In genomic region chr2:92456970-92457530, GRCm38 (mm10) we compare ENCODE assay signal across 8 mouse cellular contexts. TPM values are rescaled to one million over a fixed set of nuclear protein-coding genes. Genes with fewer than 3 reads are reported as not detected.
DNase-seq lines count a peak whose midpoint lies in the region; ATAC-seq and TF ChIP-seq lines count a peak whose summit lies in the region.

No protein-coding gene starts in this region.

- 66% methylated on average over 8 of the region's 8 CpGs for WGBS in liver, embryonic 11.5 days
- WGBS in midbrain, postnatal 0 days, result 67% methylated on average over 8 of the region's 8 CpGs

- H3K4me1 ChIP-seq in liver, embryonic 11.5 days (replicated peaks; ENCODE audit: control insufficient read depth, insufficient read depth, low read length), result peaks cover 34% of the 10 kb centered on the region
- H3K4me1 ChIP-seq in midbrain, postnatal 0 days (ENCODE audit: insufficient read depth, low read length), result peaks cover 22% of the 10 kb centered on the region

- no peaks in the 10 kb centered on the region for H3K9me3 ChIP-seq in liver, embryonic 11.5 days (ENCODE audit: control insufficient read depth, low read length)
- no peaks in the 10 kb centered on the region for H3K9me3 ChIP-seq in midbrain, postnatal 0 days (ENCODE audit: low read length)

- 0 out of 2 replicates have a peak overlapping the region, but pooled peaks have one; percentile 7 for H3K9ac ChIP-seq in liver, embryonic 11.5 days (ENCODE audit: low read depth, low read length)
- H3K9ac ChIP-seq in midbrain, postnatal 0 days (replicated peaks; ENCODE audit: low read length, poor library complexity, severe bottlenecking), result peak overlapping the region; percentile 24; the same call in 1 of the 2 replicates

- H3K36me3 ChIP-seq in liver, embryonic 11.5 days (ENCODE audit: control insufficient read depth, insufficient read depth, low read length), result peaks cover 5% of the 10 kb centered on the region; the same call in 1 of the 2 replicates
- H3K36me3 ChIP-seq in midbrain, postnatal 0 days (ENCODE audit: insufficient read depth, low read length), result peaks cover 18% of the 10 kb centered on the region

- H3K27me3 ChIP-seq in liver, embryonic 11.5 days (replicated peaks; ENCODE audit: control insufficient read depth, insufficient read depth, low read length), result peaks cover 7% of the 10 kb centered on the region; the same call in 1 of the 2 replicates
- H3K27me3 ChIP-seq in midbrain, postnatal 0 days (ENCODE audit: insufficient read depth, low read length), result no peaks in the 10 kb centered on the region

- peak overlapping the region; percentile 99 for H3K4me2 ChIP-seq in liver, embryonic 11.5 days
- H3K4me2 ChIP-seq in midbrain, postnatal 0 days (ENCODE audit: low read depth, low read length, poor library complexity, severe bottlenecking), result peak overlapping the region; percentile 84

- TF ChIP-seq CTCF in midbrain, postnatal 0 days (IDR thresholded peaks at IDR 0.05), result peak; percentile 10; the same call in 1 of the 2 replicates

- no peak for ATAC-seq in liver, embryonic 11.5 days (replicated peaks; ENCODE audit: low FRiP score)
- ATAC-seq in midbrain, postnatal 0 days (ENCODE audit: low FRiP score), result no peak

- no peak overlapping the region for H3K27ac ChIP-seq in liver, embryonic 11.5 days (ENCODE audit: low read depth, low read length)
- H3K27ac ChIP-seq in midbrain, postnatal 0 days (ENCODE audit: low read depth, low read length), result no peak overlapping the region

- peak; percentile 50 for DNase-seq in cerebellum, adult 9-11 months
- DNase-seq in cerebellum, adult 11-12 months, result no peak
- no peak for DNase-seq in liver, embryonic 11.5 days (ENCODE audit: low spot score)
- DNase-seq in liver, result no peak
- DNase-seq in induced T-regulatory cell, adult 2 months (ENCODE audit: low read depth), result peak; percentile 27
- no peak for DNase-seq in midbrain, postnatal 0 days (ENCODE audit: low spot score)
- no peak for DNase-seq in yolk sac, embryonic 10.5 days (ENCODE audit: low spot score)
- DNase-seq in frontal cortex, postnatal 36 days (ENCODE audit: low spot score in 2 of 2), result no peak

- no peak overlapping the region; the same call in 1 of the 2 replicates for H3K4me3 ChIP-seq in liver, embryonic 11.5 days (ENCODE audit: low read depth, low read length)
- H3K4me3 ChIP-seq in midbrain, postnatal 0 days (ENCODE audit: low read depth, low read length), result no peak overlapping the region

RNA-seq across cellular contexts. Expression of gene Slc35c1, which starts 3.3 kb away (rescaled TPM):
- 26.8 and 27.4 TPM in 2 replicates for polyA plus RNA-seq in liver, embryonic 11.5 days (2014; fragmentation: Nextera tagmentation; extraction: Ambion mirVana)
- total RNA-seq in midbrain, postnatal 0 days (2014; rRNA removed), result 8.9 and 18.6 TPM in 2 replicates
- polyA plus RNA-seq in midbrain, postnatal 0 days (2015; fragmentation: Nextera tagmentation; extraction: Ambion mirVana), result 16.8 and 18.8 TPM in 2 replicates

RNA-seq across cellular contexts. Expression of gene Cry2, which starts 23.2 kb away (rescaled TPM):
- 20.6 and 22.5 TPM in 2 replicates for polyA plus RNA-seq in liver, embryonic 11.5 days (2014; fragmentation: Nextera tagmentation; extraction: Ambion mirVana)
- total RNA-seq in midbrain, postnatal 0 days (2014; rRNA removed), result 41.9 and 48.4 TPM in 2 replicates
- polyA plus RNA-seq in midbrain, postnatal 0 days (2015; fragmentation: Nextera tagmentation; extraction: Ambion mirVana), result 50.6 and 55.2 TPM in 2 replicates

RNA-seq across cellular contexts. Expression of gene Mapk8ip1, which starts 56.0 kb away (rescaled TPM):
- 4.9 and 6.3 TPM in 2 replicates for polyA plus RNA-seq in liver, embryonic 11.5 days (2014; fragmentation: Nextera tagmentation; extraction: Ambion mirVana)
- total RNA-seq in midbrain, postnatal 0 days (2014; rRNA removed), result 286 and 357 TPM in 2 replicates
- 176 and 178 TPM in 2 replicates for polyA plus RNA-seq in midbrain, postnatal 0 days (2015; fragmentation: Nextera tagmentation; extraction: Ambion mirVana)

Comparison
In these comparisons a context has a peak if more than half of its experiments do, and no peak if none do; other contexts are left out.
1. DNase-seq: peak in cerebellum, adult 9-11 months (single experiment) and induced T-regulatory cell, adult 2 months (single experiment); none in cerebellum, adult 11-12 months (single experiment), liver, embryonic 11.5 days (single experiment), liver (single experiment), midbrain, postnatal 0 days (single experiment), yolk sac, embryonic 10.5 days (single experiment) and frontal cortex, postnatal 36 days (0 of 2).
2. RNA of gene Mapk8ip1, which starts 56.0 kb away (polyA plus RNA-seq): 176 to 178 TPM in midbrain, postnatal 0 days; 4.9 to 6.3 TPM in liver, embryonic 11.5 days; every median in the first group is over 10 times any median in the second.